Mouse (Mus musculus) liver, postnatal 0 days (tissue): ENCODE data around the gene Kremen1.

Source experiments
- CTCF ChIP-seq: sonication (generic); IDR thresholded peaks from 2 replicates; pipeline ENCODE4 v1.5.1; 2016; ENCODE audit warnings: antibody characterized with exemption, low read depth
- EP300 ChIP-seq: IDR thresholded peaks from 2 replicates; pipeline ENCODE4 v1.6.1; 2016; ENCODE audit warnings: antibody characterized with exemption, low read depth, mild to moderate bottlenecking

- TF ChIP-seq EP300 = no peak
- no peak for TF ChIP-seq CTCF
Measured at GRCm38 (mm10) chr11:5265764-5266163, 4.4 kb upstream of the Kremen1 start.
